Mouse (Mus musculus): ENCODE results near the gene Chrm3.

GRCm38 (mm10) chr13:10031547-10031946 lies 329.1 kb downstream of the Chrm3 start:
- TF ChIP-seq CTCF (IDR thresholded peaks at IDR 0.05; ENCODE audit: borderline replicate concordance, extremely low read depth, insufficient read depth, insufficient read length), result no peak
- no peak for TF ChIP-seq POLR2A (IDR thresholded peaks at IDR 0.05; ENCODE audit: borderline replicate concordance, extremely low read depth, insufficient read depth, insufficient read length, poor library complexity, severe bottlenecking)

Data from brain, embryonic 14.5 days (tissue).